Mouse (Mus musculus): ENCODE results near the gene Slc41a1.
"Not testable (repeated sequence)": the region's sequence is repeated elsewhere in the genome, so short reads cannot be mapped to it uniquely, and the experiment has no call there.

The Slc41a1 gene

GRCm38 (mm10) chr1:131827207-131827786 lies at the start of gene Slc41a1:
Gene Slc41a1 (plus strand): TSS chr1:131827493.
- no peak for DNase-seq

GRCm38 (mm10) chr1:131794591-131794990 lies 32.7 kb upstream of the Slc41a1 start:
- DNase-seq = no peak

- DNase-seq = peak; percentile 19 to 26
Measured at GRCm38 (mm10) chr1:131795171-131795570, 32.1 kb upstream of the Slc41a1 start.

GRCm38 (mm10) chr1:131797202-131797909 lies 29.9 kb upstream of the Slc41a1 start, which contains the start of gene Pm20d1:
Gene Pm20d1 (plus strand): TSS chr1:131797381.
- peak; percentile 91 to 92 for DNase-seq

- DNase-seq = no peak
Measured at GRCm38 (mm10) chr1:131800001-131800400, 27.3 kb upstream of the Slc41a1 start.

GRCm38 (mm10) chr1:131801071-131801470 lies 26.2 kb upstream of the Slc41a1 start:
- DNase-seq = no peak

GRCm38 (mm10) chr1:131802652-131803051 lies 24.6 kb upstream of the Slc41a1 start:
- no peak for DNase-seq

- no peak for DNase-seq
Measured at GRCm38 (mm10) chr1:131804166-131804565, 23.1 kb upstream of the Slc41a1 start.

GRCm38 (mm10) chr1:131808986-131809385 lies 18.3 kb upstream of the Slc41a1 start:
- DNase-seq = no peak

GRCm38 (mm10) chr1:131809651-131810050 lies 17.6 kb upstream of the Slc41a1 start:
- DNase-seq = no peak

- no peak for DNase-seq
Measured at GRCm38 (mm10) chr1:131811393-131811792, 15.9 kb upstream of the Slc41a1 start.

- no peak for DNase-seq
Measured at GRCm38 (mm10) chr1:131812006-131812405, 15.3 kb upstream of the Slc41a1 start.

- DNase-seq = no peak
Measured at GRCm38 (mm10) chr1:131812631-131813295, 14.5 kb upstream of the Slc41a1 start.

GRCm38 (mm10) chr1:131813731-131814130 lies 13.6 kb upstream of the Slc41a1 start:
- no peak for DNase-seq

GRCm38 (mm10) chr1:131814191-131814590 lies 13.1 kb upstream of the Slc41a1 start:
- no peak for DNase-seq

GRCm38 (mm10) chr1:131816886-131817285 lies 10.4 kb upstream of the Slc41a1 start:
- no peak for DNase-seq

GRCm38 (mm10) chr1:131820353-131820752 lies 6.9 kb upstream of the Slc41a1 start:
- not testable (repeated sequence) for DNase-seq

- DNase-seq = no peak
Measured at GRCm38 (mm10) chr1:131820887-131821328, 6.4 kb upstream of the Slc41a1 start.

- DNase-seq = no peak
Measured at GRCm38 (mm10) chr1:131822292-131822691, 5.0 kb upstream of the Slc41a1 start.

- no peak for DNase-seq
Measured at GRCm38 (mm10) chr1:131822856-131823492, 4.3 kb upstream of the Slc41a1 start.

- no peak for DNase-seq
Measured at GRCm38 (mm10) chr1:131823563-131823962, 3.7 kb upstream of the Slc41a1 start.

- no peak for DNase-seq
Measured at GRCm38 (mm10) chr1:131824528-131825181, 2.6 kb upstream of the Slc41a1 start.

- peak; percentile 92 to 95 for DNase-seq
Measured at GRCm38 (mm10) chr1:131827787-131828258, 530 bp downstream of the Slc41a1 start.

All from kidney, adult 8-10 months (tissue).